Mouse (Mus musculus) cerebellum, postnatal 4 days (tissue): ENCODE data around the gene Gm9918.

Experiments used
- DNase-seq, 2 experiments: peaks; one replicate each; pipeline ENCODE4 v3.0.0; 2022; ENCODE audit warnings: low spot score in 2 of 2, mixed read lengths in 1 of 2

The Gm9918 gene

DNA sequence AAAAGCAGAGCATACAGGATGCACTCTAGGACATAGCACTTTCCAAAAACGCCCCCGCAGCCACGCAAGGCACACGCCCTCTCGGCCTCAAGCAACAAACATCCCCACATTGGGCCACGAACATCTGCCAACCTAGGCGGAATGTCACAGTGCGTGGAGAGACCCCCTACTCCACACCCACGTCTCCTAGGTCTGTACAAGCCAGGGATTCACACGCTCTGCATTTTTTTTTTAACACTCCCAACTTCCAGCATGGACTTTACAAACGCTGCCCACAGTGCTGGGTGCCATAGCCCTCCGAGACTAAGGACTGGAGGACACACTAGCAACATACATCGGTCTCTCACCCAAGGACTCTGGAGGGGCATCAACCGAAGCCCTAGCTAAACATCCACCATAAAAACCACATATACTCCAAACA, 24.9 kb upstream of the Gm9918 start:
- no peak for DNase-seq

DNA sequence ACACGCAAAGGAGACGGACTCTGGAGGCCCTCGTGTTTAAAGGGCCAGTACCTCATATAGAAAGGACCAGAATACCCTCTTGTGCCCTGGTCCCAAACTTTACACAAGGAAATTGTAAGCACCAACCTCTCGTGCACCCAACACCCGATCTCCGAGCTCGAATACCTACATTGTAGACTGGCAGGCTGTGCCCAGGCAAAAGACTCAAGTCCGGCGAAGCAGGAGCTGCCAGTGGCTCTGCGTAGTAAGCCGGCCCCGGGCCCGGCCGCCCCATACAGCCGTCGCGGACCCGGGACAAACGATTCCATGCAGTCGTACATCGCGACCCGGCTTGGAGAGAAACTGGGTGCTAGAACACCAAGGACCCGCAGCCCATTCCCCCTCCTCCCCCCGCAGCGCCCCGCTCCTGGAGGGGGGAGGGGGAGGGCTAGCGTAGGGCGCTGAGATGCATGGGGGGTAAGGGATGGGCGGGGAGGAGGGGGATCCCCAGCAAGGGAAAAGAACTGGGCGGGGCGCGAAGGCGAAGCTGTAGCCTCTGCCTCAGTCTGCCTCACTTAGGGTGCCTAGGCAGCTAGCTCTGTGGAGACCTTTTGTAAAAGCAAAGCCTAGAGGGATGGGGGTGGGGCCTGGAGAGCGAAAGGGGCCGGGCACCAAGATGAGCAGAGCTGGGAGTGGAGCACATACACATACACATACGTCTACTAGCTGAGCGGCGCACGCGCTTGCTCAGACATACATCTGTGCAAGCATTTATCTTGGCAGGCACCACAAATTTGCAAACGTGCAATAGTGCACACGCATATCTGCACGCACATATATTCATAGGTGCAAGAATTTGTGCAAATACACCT, 24.2 kb upstream of the Gm9918 start:
- DNase-seq = peak in 1 of 2 experiments; percentile 49

DNA sequence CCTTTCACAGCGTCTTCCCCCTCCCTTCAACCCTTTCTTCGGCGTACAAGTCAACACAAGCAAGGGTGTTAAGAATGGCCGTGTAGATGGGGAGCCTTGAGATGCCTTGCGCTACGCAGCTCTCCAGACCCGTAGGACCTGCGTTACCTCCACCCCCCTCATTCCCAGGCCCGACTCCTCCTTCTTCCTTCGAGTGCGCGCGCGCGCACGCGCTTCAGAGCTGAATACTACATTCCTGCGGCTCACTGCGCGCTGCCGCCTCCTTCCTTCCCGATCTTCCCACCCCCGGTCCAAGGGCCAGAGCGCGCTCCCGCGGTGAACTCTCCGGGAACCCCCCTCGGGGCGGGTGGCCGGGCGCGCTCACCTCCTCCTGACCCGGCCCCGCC, 23.5 kb upstream of the Gm9918 start:
- peak; percentile 63 to 72 for DNase-seq

DNA sequence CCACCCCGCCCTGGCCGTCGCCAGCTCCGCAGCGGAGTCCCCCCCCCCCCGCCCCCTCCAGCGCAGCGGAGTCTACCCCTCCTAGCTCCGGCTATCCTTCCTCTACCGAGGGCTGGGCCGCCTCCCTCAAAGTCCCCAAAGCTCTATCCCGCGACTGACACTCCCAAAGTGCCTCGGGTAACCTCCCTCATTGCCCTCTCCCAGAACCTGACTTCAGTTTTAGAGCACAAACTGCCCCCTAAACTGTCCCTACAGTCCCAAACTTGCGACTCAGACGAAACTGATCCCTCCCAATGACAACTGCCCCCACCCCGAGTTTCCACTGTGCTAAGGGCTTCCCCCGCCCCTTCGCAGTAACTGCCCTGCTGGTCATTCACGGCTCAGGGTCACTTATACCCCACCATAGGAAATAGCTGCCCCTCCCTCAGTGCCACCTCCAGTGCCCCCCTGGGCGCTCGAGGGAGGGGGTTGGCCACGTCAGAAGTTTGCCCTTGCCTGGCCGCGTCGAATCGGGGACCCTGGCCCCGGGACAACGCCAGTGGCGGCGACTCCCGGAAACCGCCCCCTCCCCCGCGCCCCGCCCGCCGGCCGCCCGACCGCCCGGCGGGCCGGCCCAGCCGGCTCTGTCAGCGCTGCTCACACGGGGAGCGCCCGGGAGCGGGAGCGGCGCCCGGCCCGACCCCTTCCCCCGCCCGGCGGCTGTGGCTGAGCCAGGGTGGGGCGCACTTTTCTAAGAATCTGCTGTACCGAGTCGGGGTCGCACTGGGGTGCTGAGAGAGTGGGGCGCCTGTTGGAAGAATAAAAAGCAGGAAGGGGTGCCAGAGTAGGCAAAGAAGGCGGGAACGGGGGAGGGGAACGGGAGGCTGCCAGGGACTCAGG, 22.9 kb upstream of the Gm9918 start:
- peak in 1 of 2 experiments; percentile 36 for DNase-seq

DNA sequence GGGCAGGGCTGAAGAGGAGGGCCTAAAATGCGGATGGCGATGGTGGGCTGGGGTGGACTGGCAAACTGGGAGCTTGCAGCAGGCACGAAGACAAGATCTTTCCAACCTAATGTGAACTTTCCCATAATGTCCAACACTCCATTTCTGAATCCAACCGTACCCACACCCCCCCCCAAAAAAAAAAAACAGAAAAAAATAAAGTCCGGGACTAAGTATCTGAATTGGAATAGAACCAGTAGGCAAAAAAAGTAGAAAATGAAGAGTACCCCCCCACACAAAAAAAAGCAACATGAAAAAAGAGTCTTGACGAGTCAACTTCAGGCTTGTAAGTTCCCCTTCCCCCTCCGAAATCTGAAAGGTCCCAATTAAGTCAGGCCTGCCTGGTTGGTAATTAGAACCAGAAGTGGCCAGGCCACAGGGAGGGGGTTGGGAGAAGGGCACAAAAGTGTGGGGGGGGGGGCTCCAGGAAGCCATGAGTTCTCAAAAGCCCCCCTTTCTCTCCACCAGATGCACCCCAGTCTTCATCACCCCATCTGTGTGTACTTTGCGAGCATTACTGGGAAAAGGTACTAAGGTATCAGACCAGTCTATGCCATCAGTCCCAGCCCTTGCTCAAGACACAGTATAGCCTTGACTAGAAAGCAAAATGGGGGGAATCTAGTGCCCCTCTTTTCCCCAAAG, 22.1 kb upstream of the Gm9918 start:
- DNase-seq = no peak

DNA sequence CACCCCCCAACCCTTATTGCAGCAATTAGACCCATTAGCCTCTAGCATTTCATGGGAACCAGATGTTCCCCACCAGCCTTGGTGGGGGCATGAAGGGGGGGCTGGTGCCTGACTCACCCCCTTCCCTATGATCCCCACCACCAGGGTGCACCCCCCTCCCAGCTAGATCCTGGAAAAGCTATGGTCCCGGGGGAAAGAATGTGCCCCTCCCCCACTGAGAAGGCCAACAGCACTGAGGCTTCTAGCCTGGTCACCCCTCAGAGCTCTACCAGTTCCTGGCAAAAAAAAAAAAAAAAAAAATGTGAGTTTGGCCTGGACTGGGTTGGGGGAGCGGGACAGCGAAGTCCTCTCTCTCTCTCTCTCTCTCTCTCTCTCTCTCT, 21.6 kb upstream of the Gm9918 start:
- no peak for DNase-seq

DNA sequence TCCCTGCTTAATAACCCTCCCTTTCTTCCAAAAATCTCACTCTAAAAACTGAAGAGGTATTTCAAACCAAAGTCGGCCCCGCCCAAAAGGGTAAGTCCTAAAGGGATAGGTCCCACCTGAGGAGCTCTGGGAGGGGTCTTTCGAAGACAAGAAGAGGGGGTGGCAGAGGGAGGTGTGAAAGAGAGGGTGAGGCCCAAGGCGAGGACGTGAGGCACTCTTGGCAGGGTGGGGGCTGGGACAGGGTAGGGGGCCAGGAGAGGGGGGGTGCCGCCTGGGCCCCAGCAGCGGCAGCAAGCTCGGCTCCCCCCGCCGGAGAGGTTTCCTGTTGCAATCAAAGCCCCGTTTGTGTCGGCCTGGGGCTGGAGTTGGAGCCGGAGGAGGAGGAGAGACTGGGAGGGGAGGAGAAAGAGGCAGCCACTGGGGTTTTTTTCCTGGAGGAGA, 21.1 kb upstream of the Gm9918 start:
- no peak for DNase-seq

DNA sequence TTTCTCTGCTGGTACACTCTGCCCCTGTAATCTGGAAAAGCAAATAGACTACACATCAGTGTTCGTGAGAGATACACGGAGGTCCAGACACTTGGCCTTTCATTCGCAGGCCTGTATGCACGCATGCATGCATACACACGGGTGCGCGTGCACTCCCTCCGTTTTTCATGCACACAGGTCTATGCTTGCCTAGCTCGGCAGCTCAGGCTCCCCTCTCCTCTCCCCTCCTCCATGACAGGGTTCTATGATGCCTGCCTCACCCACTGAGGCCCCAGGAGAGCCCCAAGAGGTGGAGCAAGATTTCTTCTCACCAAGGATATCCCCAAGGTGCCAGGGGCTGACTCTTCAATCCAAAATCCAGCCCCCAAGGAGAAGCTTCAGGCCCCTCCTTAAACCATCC, 20.4 kb upstream of the Gm9918 start:
- no peak for DNase-seq

DNA sequence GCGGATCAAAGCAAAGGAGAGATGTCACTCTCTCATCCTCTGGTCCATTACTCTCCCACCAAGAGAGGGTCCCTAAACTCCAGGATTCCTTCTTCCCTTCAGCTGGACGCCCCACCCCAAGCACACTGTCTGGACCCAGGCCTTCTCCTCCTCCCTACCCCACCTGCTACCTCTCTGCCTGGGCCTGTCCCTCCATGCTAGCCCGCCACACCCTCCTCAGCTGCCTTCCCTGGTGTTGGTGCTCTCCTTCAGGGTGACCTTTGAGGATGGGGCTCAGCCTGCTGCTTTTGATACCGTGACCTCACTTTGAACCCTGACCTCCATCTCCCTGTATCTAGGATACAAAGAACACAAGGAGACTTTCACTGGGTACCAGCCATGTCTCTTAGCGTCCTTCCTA, 19.8 kb upstream of the Gm9918 start:
- no peak for DNase-seq

DNA sequence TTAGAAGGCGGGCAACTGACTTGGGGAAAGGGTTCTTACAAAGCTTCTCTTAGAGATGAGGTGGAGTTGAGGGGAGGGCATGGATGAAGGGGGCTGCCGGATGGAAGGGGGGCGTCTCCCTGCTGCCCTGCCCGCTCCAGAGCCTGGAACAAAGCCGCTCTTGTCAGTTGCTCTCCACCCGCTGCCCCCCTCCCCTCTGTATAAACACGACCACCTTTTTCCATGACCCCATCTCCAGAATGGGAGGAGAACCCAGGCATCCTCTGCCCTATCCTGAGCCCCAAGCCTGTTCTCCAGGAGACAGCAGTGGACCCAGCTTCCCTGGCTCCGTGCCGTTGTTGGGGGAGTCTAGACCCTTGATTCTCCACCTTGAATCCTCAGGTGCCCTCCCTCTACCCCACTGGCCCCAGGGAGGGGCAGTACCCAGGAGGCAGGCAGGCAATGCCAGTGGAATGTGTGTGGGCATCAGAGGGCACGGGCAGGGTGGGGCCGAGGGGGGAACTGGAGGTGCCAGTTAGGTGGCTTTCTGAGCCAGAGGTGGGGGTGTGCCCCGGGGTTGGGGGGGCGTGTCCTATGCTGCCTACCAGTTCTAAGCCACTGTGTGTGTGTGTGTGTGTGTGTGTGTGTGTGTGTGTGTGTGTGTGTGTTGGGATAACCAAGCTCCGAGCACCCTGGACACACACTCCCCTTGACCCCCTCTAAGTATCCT, 14.7 kb upstream of the Gm9918 start:
- no peak for DNase-seq

DNA sequence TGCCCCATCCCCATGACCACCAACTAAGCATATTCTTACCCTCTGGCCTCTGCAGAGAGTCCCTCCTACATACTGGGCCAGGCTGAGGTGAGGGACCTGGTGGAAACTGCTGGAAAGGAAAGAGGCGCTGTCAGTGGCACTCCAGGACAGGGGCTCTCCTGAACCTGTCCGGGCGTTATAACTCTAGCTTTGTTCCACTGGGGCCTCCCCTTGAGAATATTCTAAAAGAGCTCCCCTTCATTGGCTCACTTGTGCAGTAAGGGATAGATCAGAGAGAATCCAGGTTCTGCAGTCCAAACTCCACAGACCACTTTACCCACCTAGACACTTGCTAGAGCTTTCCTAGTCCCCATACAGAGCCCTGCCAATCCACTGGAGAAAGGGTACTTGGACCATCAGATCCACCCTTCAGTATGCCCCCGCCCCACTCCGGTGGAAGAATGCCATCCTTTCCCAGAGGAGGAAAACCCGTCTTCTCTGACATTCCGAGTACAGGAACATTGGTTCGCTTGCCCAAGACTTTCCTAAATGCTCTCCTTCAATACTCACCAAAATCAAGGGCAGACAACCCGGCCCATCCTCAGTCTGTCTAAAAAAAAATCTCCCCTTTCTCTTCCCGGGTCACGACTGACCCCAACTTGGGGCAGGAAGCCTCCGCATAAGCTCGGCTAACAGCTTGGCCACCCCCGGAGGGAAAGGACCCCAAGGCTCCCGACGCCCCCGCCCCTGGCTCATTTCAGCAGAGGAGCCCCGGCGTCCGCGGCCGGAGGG, 13.7 kb upstream of the Gm9918 start:
- DNase-seq = no peak

DNA sequence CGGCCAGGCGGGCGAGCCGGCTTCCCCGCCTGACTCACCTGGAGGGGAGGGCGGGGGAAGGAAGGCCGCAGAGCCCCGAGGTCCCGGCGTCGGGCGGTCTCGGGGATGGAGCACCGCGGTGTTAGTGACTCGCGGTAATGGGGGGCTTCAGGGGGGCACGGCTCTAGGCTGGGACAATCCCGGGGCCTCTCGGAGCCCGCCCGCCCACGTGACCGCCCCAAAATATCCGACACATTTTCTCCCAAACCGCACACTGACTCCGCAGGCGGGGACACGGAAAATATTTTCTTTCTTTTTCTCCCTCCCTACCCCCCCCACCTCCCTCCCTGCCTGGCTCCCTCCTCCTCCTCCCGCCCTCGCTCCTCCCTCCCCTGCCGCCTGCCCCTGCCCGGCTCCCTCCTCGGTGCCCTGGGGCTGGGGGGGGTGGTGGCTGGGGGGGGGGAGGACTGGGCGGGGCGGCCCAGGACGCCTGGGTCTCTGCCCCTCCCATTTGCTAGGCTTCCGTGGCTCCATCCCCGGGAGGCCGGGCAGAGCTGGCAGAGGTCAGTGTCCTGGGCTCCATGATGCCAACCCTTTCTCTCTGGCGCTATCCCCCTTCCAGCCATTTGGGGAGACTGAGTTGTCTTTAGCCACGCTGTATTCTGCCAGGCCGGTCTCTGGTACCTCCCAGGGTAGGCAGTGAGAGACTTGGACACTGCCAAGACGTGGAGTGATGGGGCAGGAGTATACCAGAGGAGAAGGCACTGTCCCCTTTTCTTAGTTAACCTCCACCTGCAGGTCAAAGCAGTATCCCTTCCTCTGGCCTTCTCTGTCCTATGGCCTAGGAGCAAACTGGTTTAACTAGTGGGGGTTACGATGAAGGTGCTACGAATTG, 12.9 kb upstream of the Gm9918 start, which contains the start of gene Rarg:
Gene Rarg (minus strand): TSS at position 316 of the 874 bp plus-strand sequence.
- peak in 1 of 2 experiments; percentile 26 for DNase-seq

DNA sequence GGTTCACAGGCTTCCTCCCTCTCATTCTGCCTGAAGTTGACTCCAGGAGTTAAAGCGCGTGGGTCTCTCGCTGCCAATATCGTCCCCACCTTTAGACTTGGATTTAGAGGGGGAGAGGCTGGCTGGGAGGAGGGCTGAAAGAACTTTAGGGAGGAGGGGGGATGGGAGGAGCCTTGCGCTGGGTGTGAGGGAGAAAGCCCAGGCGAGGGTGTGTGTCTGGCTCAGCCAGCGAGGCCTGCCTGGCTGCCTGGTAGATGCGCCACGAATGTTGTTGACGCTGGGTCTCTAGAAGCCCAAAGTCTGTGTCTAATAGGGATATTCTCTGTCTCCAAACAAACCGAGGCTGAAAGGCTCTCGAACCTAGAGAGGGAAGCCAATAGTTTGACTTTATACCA, 12.3 kb upstream of the Gm9918 start:
- DNase-seq = no peak

DNA sequence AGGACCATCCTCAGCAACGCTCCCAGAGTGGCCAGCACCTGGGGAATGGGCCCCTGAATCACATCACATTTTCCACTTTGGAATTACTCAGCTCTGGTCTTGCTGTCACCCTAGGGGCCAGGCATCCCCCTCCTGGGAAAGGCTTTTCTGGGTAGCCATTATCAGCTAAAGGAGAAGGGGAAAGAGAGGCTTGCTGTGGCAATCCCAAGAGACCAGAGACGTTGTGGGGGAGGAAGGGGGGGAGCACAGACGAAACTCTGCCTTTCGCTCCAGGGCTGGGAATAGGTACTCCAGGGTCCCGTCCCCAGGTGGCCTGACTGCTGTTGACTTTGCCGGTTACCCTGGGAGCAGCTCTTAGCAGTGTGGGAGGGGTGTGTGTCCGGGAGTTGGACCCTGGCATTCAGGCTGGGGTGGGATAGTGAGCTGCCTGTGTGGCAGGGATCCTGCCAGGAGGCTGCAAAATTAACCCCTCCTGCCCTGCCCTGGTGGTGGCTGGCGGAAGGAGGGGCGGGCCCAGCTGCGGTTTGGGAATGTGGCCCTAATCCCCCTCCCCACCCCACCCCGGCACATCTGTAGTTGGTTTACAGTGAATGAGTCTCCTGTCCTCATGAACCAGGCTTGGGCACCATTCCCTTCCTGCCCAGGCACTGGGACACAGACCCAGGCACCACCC, 11.6 kb upstream of the Gm9918 start:
- DNase-seq = no peak

DNA sequence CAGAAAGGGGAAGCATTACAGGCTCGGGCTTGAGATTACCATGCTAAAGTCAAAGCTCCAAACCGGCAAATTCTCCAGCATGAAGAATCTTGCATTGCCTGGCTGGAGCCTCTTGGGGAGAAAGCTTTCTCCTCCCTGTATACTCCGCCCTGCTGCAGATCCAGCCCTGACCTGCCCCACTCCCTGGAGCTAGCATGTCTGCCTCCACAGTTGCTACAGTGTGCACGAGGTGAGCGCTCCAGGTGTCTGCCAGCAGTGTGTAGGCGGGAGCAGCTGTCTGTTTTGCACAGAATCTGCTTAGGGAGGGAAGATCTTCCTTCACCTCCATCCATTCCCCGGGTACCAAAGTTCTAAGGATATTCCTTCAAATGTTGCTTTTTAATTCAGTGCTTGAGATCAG, 7.8 kb upstream of the Gm9918 start:
- no peak for DNase-seq

DNA sequence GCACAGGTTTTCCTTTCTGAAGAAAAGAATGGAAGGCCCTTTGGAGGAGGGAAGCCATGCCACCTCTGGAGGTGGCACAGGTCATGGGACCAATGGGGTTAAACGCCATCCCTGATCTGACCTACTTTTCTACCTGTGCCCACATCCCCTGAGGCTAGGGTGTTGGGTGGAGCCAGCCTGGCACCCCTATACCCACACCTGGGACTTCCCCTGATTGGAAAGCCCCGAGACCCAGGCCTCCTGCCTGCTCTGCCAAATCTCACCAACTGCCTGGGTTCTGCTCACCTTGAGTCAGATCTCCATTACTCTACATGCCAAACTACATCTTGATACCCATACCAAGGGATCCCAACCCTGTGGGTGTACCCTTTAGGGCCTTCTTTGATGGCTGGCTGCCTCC, 7.3 kb upstream of the Gm9918 start:
- no peak for DNase-seq

DNA sequence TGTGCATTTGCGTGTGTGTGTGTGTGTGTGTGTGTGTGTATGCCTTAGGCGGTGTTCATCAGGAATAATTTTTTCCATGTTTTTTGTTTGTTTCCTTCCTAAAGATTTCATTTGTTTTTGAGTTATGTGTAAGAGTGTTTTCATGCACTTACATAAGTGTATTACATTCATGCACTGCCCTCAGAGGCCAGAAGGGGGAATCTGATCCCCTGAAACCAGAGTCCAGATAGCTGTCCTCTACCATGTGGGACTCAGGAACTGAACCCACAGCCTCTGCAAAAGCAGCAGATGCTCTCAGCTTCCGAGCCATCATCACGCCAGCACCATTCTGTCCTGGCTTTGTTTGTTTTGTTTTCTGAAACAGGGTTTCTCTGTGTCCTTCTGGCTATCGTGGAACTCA, 4.8 kb upstream of the Gm9918 start:
- no peak for DNase-seq

DNA sequence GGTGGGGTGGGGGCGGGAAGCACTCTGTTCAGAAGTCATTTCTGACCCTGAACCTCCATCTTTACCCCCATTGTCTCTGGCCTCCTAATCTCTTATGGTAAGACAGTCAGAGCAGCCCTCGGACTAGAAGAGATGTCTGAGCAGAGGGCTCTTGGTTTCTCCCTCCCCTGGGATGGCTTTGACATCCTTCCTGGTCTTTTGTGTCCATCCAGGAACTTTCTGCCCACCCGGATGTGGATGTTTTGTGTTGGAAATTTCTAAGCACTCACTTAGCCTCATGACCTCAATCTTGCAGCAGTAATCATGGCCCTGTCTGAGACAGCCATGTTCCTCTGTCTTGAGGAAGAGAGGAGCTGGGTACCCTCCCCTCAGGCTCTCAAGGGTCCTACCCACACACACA, 1.1 kb downstream of the Gm9918 start:
- no peak for DNase-seq
